Comparison of ENCODE assay signal across 9 mouse cellular contexts in the genomic region with DNA sequence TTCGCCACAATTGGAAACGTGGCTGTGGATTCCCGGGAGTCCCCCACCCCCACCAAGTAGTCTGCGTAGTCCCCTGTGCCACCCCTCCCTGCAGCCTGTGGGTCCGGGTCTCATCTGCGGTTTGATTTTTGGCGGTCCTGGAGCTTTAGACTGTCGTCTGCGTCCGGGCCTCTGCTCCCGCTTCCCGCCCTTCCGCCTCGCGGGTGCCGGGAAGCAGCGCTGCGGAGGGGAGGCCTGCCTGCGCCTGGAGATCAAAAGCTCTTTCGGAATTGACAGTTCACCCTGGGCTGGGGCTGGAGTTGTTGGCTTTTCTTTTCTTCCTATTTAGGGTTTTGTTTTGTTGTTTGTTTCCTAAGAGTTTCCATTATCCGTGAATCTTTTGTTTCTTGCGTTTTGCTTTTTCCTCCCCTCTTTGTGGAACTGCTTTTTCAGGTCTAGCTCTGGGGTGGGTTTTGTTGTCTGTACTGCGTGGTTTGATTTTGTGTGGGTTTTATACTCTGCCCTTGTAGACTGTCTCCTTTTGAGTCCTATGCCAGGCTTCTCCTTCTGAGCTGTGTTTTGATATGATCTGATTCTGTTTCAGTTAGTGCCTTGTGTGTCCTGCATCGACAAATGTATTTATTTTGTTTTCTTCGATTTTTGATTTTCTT. TPM values are rescaled to one million over a fixed set of nuclear protein-coding genes. Genes with fewer than 3 reads are reported as not detected.
DNase-seq lines count a peak whose midpoint lies in the region; ATAC-seq lines count a peak whose summit lies in the region.
"Had no signal": no experiment of that assay in that cellular context is flagged by ENCODE, and none has a peak within 500 bp of the region (broad histone marks: within the 10 kb centered on the region; RNA-seq: fewer than 3 reads in every experiment).

No protein-coding gene starts in this region.

- peaks cover 86% of the 10 kb centered on the region for H3K27me3 ChIP-seq in lung, embryonic 16.5 days (ENCODE audit: control insufficient read depth, insufficient read depth, low read depth, low read length)

- no peak for DNase-seq in lung, postnatal 14 days
- DNase-seq in fibroblast of lung, adult 2 months (ENCODE audit: low read depth), result peak; percentile 5
- DNase-seq in kidney, postnatal 10 days, result peak; percentile 32
- DNase-seq in retina, postnatal 1 day, result peak; percentile 55
- no peak for DNase-seq in left cerebral cortex, postnatal 14 days (ENCODE audit: low spot score in 2 of 2)
- DNase-seq in adrenal gland, adult 18-20 months (ENCODE audit: low spot score in 2 of 2), result no peak
- no peak for DNase-seq in thymus, postnatal 14 days

- H3K4me3 ChIP-seq in lung, embryonic 16.5 days (ENCODE audit: low read length), result peak overlapping the region; percentile 21
- H3K4me3 ChIP-seq: liver, embryonic 15.5 days had no signal

- no peak overlapping the region for H3K27ac ChIP-seq in lung, embryonic 16.5 days (ENCODE audit: low read length)
- H3K27ac ChIP-seq: liver, embryonic 15.5 days had no signal

- H3K4me1 ChIP-seq in lung, embryonic 16.5 days (replicated peaks; ENCODE audit: control insufficient read depth, insufficient read depth, low read length), result no peaks in the 10 kb centered on the region
- H3K4me1 ChIP-seq: liver, embryonic 15.5 days had no signal

- peak overlapping the region; percentile 21; the same call in 1 of the 2 replicates for H3K4me2 ChIP-seq in lung, embryonic 16.5 days (ENCODE audit: low read depth, low read length)
- H3K4me2 ChIP-seq: liver, embryonic 15.5 days had no signal

- no peaks in the 10 kb centered on the region for H3K9me3 ChIP-seq in lung, embryonic 16.5 days (ENCODE audit: control insufficient read depth, low read length)
- H3K9me3 ChIP-seq: liver, embryonic 15.5 days had no signal

- H3K36me3 ChIP-seq in lung, embryonic 16.5 days (ENCODE audit: control insufficient read depth, insufficient read depth, low read length), result no peaks in the 10 kb centered on the region
- H3K36me3 ChIP-seq: liver, embryonic 15.5 days had no signal

- intact Hi-C loops in left cerebral cortex, postnatal 14 days (cut with DNase I), result no loop called here

- no peak overlapping the region for H3K9ac ChIP-seq in lung, embryonic 16.5 days (ENCODE audit: low read length)
- H3K9ac ChIP-seq: liver, embryonic 15.5 days had no signal

- under 1% methylated on average over 25 of the region's 25 CpGs for WGBS in lung, embryonic 16.5 days

- 0 out of 2 replicates have a peak, but pooled peaks have one; percentile 28 for ATAC-seq in lung, embryonic 16.5 days (ENCODE audit: low read depth)

RNA-seq across cellular contexts. Expression of gene Pax5, which starts 1.9 kb away (rescaled TPM):
- 0.19 TPM in 1 of 2 replicates, not detected in the other for polyA plus RNA-seq in lung, embryonic 16.5 days (2015; fragmentation: Nextera tagmentation; extraction: Ambion mirVana)
- under 1 TPM; 0.15 to 0.92 TPM for total RNA-seq in left cerebral cortex, postnatal 14 days (2021)
- under 1 TPM; 0.42 to 0.46 TPM for total RNA-seq in adrenal gland, adult 18-20 months (2021)

RNA-seq across cellular contexts. Expression of gene Zcchc7, which starts 43.5 kb away (rescaled TPM):
- polyA plus RNA-seq in lung, embryonic 16.5 days (2015; fragmentation: Nextera tagmentation; extraction: Ambion mirVana), result 36.6 and 39.7 TPM in 2 replicates
- 10 to 100 TPM; 54.4 to 54.5 TPM for total RNA-seq in left cerebral cortex, postnatal 14 days (2021)
- 10 to 100 TPM; 36.6 to 40.7 TPM for total RNA-seq in adrenal gland, adult 18-20 months (2021)

Comparison
In these comparisons a context has a peak if more than half of its experiments do, and no peak if none do; other contexts are left out.
1. DNase-seq: peak in fibroblast of lung, adult 2 months (single experiment), kidney, postnatal 10 days (single experiment) and retina, postnatal 1 day (single experiment); none in lung, postnatal 14 days (single experiment), left cerebral cortex, postnatal 14 days (0 of 2), adrenal gland, adult 18-20 months (0 of 2) and thymus, postnatal 14 days (single experiment).